Mouse (Mus musculus) spleen, adult 2 months (tissue): Measurements from ENCODE around the gene Fnip2. TPM values are rescaled to one million over a fixed set of nuclear protein-coding genes. Genes with fewer than 3 reads are reported as not detected.

Source experiments
- DNase-seq, 2 experiments: peaks; one replicate each; pipeline versions ENCODE4 v3.0.0 to v3.0.0-alpha.2; 2012 to 2021; ENCODE audit warnings: low spot score in 2 of 2, low read depth in 1 of 2
- H3K27ac ChIP-seq: fragments of 200-500 bp; 2 replicates; pipeline ENCODE4 v1.5.1; 2012; ENCODE audit warnings: low read length, inconsistent platforms; ENCODE audit not compliant: insufficient read depth
- H3K27me3 ChIP-seq: fragments of 200-500 bp; 2 replicates; pipeline ENCODE4 v1.6.1; 2012; ENCODE audit warnings: mild to moderate bottlenecking, moderate library complexity, low read length, inconsistent platforms; ENCODE audit not compliant: control insufficient read depth, insufficient read depth
- H3K36me3 ChIP-seq: fragments of 200-500 bp; 2 replicates; pipeline ENCODE4 v1.6.1; 2012; ENCODE audit warnings: mild to moderate bottlenecking, low read length, inconsistent platforms; ENCODE audit not compliant: control insufficient read depth, insufficient read depth
- H3K4me1 ChIP-seq: fragments of 200-500 bp; 2 replicates; pipeline ENCODE4 v1.6.1; 2011; ENCODE audit warnings: inconsistent platforms; ENCODE audit not compliant: control insufficient read depth, insufficient read depth, insufficient read length
- H3K4me3 ChIP-seq: fragments of 200-500 bp; 2 replicates; pipeline ENCODE4 v1.5.1; 2011; ENCODE audit warnings: mild to moderate bottlenecking, inconsistent platforms; ENCODE audit not compliant: insufficient read depth, insufficient read length; ENCODE audit errors: extremely low read depth
- CTCF ChIP-seq: fragments of 200-500 bp; IDR thresholded peaks from 2 replicates; pipeline ENCODE4 v1.5.1; 2011; ENCODE audit warnings: mild to moderate bottlenecking, inconsistent platforms; ENCODE audit not compliant: insufficient read depth, insufficient read length, insufficient replicate concordance; ENCODE audit errors: extremely low read depth
- POLR2A ChIP-seq: fragments of 200-500 bp; IDR thresholded peaks from 2 replicates; pipeline ENCODE4 v1.6.1; 2011; ENCODE audit warnings: low read depth, low read length, inconsistent platforms
- WGBS: fragments of 180-500 bp; shearing (Covaris S2); methylation state at CpG from one replicate; pipeline ENCODE4 v1.1.7; 2018; 5-methylcytosine and 5-hydroxymethylcytosine counted together
- polyA plus RNA-seq: library from polyadenylated mRNA; depleted of rRNA; stranded (reverse); fragments of >200 nt; gene quantifications from 2 replicates; pipeline ENCODE4 v1.2.3, GENCODE M21; 2012; rRNA removed

The Fnip2 gene
- polyA plus RNA-seq, 1 experiment = 3.1 TPM

DNA sequence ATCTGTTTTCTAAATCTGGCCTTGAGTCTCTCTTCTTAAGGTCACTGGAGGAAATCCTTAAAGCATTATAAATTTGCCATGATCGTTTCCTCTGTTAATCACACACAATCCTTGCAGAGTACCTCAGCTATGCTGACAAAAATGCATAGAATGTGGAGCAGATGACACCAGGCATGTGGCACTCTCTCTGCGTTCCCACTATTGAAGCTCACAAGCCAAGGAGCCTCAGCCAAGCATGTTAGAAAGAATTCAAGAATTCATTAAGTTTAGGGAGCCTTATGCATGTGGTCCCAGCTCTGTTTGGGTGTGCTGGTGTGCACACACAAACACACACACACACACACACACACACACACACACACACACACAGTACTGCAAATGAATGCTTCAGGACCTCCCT is 155.9 kb downstream of the Fnip2 start:
- DNase-seq = no peak
- Histone ChIP-seq H3K36me3 (no peaks in the 10 kb centered on the region), H3K27me3 (no peaks in the 10 kb centered on the region), H3K27ac (no peak overlapping the region), H3K4me1 (no peaks in the 10 kb centered on the region), H3K4me3 (no peak overlapping the region)
- 74% methylated on average over 2 of the region's 2 CpGs for WGBS
- TF ChIP-seq POLR2A (no peak), CTCF (no peak)

DNA sequence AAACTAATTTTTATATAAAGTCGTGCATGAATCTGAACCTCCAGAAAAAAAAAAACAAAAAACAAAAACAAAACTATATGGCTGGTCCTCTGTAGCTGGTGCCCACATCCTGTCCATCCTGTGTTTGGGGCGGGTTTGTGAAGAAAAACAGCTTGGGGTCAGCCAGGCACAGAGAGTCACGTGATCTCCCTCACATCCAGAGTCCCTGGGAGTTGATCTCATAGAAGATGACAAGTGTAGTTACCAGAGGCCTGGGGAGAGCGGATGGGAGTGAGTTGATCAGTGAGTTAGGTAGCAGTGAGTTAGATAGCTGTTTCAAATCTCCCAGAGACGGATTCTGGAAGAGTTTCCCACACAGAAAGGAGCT is 157.0 kb downstream of the Fnip2 start:
- 69% methylated on average over 5 of the region's 5 CpGs for WGBS
- Histone ChIP-seq H3K4me3 (no peak overlapping the region), H3K27me3 (no peaks in the 10 kb centered on the region), H3K4me1 (no peaks in the 10 kb centered on the region), H3K27ac (no peak overlapping the region), H3K36me3 (no peaks in the 10 kb centered on the region)
- TF ChIP-seq POLR2A = no peak
- TF ChIP-seq CTCF = no peak
- no peak for DNase-seq

DNA sequence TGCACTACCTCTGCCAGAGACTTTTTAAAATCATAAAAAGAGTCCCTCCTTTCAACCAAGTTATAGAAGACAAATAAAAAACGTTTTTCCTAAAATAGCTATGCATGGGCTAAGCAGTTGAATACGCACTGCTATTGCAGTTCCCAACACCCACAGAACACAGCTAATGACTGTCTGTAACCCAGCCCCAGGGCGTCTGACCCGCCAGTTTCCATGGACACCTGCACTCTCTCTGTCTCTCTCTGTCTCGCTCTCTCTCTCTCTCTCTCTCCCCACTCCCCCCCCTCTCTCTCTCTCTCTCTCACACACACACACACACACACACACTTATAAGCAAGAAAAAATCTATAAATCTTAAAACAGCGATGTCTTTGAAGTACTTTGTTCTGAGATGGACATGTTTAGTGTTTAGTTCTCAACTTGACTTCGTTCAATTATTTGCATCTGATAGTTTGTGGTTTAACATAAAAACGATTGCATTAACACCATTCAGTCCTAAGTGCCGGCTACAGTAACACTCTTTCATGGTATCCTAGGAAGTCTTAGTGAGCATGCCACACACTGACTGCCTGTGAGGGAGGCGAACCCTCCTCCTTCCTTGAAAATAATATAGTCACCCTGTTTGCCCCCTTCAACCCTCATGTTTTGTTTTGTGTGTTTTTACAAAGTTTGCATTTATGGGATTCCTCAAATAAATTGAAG is 157.5 kb downstream of the Fnip2 start:
- Histone ChIP-seq H3K4me3 (no peak overlapping the region), H3K36me3 (no peaks in the 10 kb centered on the region), H3K4me1 (no peaks in the 10 kb centered on the region), H3K27ac (no peak overlapping the region), H3K27me3 (no peaks in the 10 kb centered on the region)
- TF ChIP-seq CTCF = no peak
- TF ChIP-seq POLR2A = no peak
- no peak for DNase-seq
- 62% methylated on average over 10 of the region's 10 CpGs for WGBS

DNA sequence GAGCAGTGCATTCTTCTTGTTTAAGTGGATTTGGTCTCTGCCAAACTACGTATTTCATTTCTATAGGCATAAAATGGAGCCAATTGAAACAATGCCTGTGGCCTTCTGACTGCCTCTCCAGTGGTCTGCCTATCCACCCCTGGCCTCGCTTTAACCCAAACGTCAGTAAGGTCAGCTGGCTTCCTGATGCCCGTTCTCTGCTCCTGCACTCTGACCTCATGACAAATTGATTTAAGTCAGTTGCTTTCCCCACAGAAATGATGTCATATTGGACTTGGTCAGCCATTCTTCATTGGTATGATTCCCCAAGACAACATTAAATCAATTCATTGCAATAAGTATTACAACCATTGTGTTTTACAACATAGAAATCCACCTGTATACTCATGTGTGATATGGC is 159.1 kb downstream of the Fnip2 start:
- H3K4me1 ChIP-seq = no peaks in the 10 kb centered on the region
- no peak for DNase-seq
- no peak overlapping the region for H3K27ac ChIP-seq
- H3K4me3 ChIP-seq = no peak overlapping the region
- no peaks in the 10 kb centered on the region for H3K27me3 ChIP-seq
- no peaks in the 10 kb centered on the region for H3K36me3 ChIP-seq
- TF ChIP-seq CTCF (no peak), POLR2A (no peak)
- 87% methylated on average over 4 of the region's 4 CpGs for WGBS

Other genes with a start within 250 kb of the Fnip2 start
- gene Gm17359, start 231.1 kb downstream of the Fnip2 start, polyA plus RNA-seq = not detected in 2 replicates
- 4.7 and 5.0 TPM in 2 replicates for gene Ppid, start 23.5 kb upstream of the Fnip2 start, polyA plus RNA-seq
- gene 4930579G24Rik, start 61.3 kb upstream of the Fnip2 start, polyA plus RNA-seq = 1.3 and 1.9 TPM in 2 replicates
- gene Etfdh, start 61.7 kb upstream of the Fnip2 start, polyA plus RNA-seq = 20.3 and 44.9 TPM in 2 replicates
- 0.09 and 0.14 TPM in 2 replicates for gene Rxfp1, start 170.1 kb upstream of the Fnip2 start, polyA plus RNA-seq